Mouse (Mus musculus) megakaryocyte progenitor cell, adult 5-6 weeks (primary cell): Measurements from ENCODE around the gene Fam219b. TPM values are rescaled to one million over a fixed set of nuclear protein-coding genes. Genes with fewer than 3 reads are reported as not detected.

Experiments
- ATAC-seq: replicated peaks from 2 replicates; pipeline ENCODE4 v1.8.0; 2016; ENCODE audit warnings: mild to moderate bottlenecking, moderate TSS enrichment, inconsistent platforms; ENCODE audit not compliant: poor library complexity
- total RNA-seq, 2 experiments: library from RNA; stranded (forward) in 1 of 2; stranded (reverse) in 1 of 2; fragments of 157-497, 149-512 nt in 1 of 2; fragments of 200-1000 nt in 1 of 2; gene quantifications; 2 replicates each; pipeline versions ENCODE4 v1.2.3 to v1.2.4; 2015 to 2017

Fam219b gene
- total RNA-seq (2015) (4.5 and 6.9 TPM in 2 replicates), total RNA-seq (2017) (9.2 and 12.8 TPM in 2 replicates)

- ATAC-seq: peak; percentile 92
These were observed at the start of gene Fam219b for GRCm38 (mm10) chr9:57537044-57537727. Gene Fam219b, plus strand, starts transcription at chr9:57537528.

DNA sequence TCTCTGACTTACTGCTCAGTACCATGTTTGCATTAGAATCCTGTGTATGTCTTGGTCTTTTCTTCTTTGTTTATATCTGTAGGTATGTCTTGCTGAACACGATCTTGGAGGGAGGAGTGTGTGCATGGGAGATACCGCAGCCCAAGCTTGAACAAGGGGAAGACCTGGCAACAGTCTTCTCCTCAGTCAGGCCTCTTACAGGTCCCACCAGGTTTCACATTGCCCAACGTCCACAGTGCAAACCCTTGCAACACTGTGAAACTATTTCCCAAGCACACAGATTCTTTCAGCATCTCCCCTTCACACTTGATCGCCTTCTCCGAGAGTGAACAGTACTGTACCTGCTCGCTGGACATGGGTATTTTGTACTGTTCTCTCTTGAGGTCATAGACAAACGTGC is 49.5 kb upstream of the Fam219b start:
- 0 out of 2 replicates have a peak, but pooled peaks have one; percentile 37 for ATAC-seq

DNA sequence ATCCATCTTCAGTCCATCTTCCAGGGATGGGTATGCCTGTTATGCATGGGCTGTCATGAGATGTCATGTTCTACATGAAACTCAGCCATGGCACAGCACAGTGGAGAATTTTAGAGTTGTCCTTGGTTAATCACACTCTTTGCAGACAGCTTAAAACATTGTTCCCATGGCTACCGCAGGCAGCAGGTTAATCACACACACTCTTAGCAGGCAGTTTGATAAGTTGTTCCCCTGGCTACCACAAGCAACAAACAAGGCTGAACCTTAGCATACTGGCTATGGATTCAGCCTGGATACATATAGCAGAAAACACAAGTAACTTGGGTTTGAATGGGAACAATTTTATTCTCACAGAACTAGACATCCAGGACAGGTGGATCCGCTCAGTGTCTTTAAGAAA is 43.8 kb upstream of the Fam219b start:
- ATAC-seq: no peak

DNA sequence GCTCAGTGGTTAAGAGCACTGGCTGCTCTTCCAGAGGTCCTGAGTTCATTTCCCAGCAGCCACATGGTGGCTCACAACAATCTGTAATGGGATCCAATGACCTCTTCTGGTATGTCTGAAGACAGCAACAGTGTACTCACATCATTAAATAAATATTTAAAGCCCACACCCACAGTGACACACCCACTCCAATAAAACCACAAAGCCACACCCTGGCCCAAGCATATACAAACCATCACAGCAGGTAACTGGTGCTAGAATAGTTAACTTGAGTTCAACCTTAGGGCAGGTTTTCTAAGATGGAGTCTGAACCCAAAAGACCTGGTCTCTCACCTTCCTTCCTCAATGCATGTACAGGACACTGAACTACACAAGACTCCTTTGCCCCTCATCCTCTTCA is 42.4 kb upstream of the Fam219b start:
- no peak for ATAC-seq

DNA sequence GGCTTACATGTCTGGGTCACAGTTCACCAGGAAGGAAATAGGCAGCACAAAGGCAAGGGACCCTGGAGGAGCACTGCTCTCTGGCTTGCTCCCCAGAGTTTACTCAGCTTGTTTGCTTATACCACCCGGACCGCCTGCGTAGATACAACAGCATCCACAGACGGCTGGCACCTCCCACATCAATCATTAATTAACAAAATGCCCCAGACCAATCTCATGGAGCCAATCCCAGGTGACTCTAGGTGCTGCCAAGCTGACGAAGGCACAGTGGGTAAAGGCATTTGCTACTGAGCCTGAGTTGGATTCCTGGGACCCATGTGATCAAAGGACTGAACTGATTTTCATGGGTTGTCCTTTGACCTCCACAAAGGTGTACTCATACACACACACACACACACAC is 40.1 kb upstream of the Fam219b start:
- no peak for ATAC-seq

DNA sequence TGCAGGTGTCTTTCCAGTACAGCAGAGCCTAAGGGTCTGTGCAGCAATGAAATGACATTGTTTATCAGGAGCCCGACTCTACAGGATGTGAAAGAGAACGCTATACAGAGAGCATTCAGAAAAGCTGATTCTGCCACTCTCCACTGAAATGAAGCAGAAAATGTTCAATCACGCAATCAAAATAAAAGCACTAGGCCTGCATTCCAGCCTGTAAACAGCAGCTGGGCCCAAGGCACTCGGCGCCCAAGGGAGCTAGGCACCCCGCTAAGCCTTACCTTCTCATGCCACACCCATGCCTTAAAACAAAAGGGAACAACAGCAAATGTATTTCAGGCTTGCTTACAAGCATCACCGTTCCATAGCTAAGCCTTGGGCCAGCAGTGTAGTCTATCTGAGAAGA is 38.8 kb upstream of the Fam219b start:
- no peak for ATAC-seq

DNA sequence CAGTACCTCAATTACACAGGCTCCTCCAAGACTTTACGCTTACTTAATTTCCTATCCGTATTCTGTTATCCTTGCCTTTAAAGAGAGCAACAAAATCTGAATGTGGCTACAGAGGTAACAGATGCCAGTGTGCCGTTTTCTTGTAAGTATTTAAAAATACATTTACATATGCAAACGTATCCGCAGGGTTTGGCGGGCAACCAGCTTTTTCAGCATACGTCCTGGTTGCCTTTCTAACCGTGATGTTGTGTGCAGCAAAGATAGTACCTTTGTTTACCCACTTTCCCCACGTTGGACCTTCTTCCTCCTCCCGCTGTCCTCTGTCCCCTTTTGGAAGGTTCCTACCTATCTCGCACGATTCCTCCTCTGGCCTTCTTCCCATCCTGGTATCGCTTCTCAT is 35.9 kb upstream of the Fam219b start:
- no peak for ATAC-seq

DNA sequence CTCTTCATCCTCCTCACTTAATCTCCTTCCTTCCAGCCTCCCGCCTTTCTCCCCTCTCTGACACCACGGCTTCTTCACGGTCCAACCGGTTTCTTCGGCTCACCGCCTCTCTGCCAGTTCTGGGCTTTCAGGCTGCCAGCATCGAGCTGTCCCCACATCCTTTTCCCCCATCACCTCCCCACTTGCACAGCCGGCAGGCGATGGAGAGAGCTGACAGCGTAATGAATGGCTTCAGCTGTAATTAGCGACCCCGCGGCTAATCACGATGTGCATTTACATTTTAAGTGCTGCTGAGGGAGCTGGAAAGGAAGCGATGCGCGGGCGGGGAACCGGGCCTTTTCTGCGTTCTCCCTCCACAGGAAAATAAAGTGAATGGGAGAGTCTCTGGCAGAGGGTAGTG is 35.5 kb upstream of the Fam219b start:
- no peak for ATAC-seq

GRCm38 (mm10) chr9:57502911-57503621 is 34.3 kb upstream of the Fam219b start:
- no peak for ATAC-seq

DNA sequence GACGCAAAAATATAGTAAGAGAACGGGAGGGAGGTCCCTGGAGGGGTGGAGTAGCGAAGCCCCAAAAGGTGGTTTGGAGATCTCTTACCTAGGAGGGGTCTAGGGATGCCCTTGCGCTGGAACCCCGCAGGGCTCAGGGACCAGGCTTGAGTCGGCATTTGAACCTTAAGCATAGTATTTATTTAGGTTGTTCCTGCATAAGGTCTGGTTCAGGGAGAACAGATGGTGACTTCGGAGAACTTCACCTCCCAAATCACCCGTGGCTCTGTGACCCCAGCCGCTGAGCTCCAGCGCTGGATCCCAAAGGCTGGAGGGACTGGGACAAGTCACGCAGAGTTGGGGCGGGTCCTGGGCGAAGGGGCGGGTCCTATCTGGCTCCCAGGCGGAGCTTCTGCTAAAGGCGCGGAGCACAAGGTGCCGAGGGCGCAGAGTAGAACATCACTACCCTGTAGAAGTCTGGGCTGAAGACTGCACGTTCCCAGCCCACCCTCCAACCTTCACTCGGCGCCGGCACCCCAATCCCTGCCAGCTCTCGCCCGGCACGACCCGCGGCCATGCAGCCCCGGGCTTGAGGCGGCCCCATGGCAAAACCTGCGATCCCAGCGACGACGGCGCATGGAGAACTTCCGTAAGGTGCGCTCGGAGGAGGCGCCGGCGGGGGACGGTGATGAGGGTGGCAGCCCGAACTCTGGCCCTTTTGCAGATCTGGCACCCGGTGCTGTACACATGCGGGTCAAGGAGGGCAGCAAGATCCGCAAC is 33.5 kb upstream of the Fam219b start, which contains the start of gene Rpp25:
TSS of gene Rpp25 (plus strand) at position 405 of the 759 bp plus-strand sequence.
- no peak for ATAC-seq

DNA sequence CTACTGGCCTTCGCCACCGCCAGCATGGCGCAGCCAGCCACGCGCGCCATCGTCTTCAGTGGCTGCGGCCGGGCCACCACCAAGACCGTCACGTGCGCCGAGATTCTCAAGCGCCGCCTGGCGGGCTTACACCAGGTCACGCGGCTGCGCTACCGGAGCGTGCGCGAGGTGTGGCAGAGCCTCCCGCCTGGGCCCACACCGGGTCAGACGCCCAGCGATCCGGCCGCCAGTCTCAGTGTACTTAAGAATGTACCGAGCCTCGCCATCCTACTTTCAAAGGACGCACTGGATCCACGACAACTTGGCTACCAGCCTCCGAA is 33.0 kb upstream of the Fam219b start:
- peak; percentile 35; the same call in 1 of the 2 replicates for ATAC-seq

DNA sequence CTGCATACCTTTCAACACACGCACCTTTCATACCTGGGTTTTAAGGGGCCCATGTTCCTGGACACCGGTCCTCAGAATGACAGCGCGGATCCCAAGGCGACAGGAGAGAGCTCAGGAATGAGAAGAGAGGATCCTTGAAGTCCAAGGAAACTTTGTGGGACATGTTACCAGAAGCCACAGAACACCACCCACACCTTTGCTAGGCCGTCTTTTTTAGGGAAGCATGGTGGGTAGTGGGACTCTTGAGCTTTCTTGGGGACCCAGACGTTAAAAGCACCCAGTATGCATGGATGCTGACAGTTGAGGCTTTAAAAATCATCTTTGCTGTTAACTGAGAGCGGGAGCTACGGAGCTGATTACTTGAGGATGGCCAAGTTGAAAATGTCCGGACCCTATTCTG is 32.4 kb upstream of the Fam219b start:
- ATAC-seq: no peak

GRCm38 (mm10) chr9:57505700-57506099 is 31.6 kb upstream of the Fam219b start:
- ATAC-seq: peak; percentile 98

DNA sequence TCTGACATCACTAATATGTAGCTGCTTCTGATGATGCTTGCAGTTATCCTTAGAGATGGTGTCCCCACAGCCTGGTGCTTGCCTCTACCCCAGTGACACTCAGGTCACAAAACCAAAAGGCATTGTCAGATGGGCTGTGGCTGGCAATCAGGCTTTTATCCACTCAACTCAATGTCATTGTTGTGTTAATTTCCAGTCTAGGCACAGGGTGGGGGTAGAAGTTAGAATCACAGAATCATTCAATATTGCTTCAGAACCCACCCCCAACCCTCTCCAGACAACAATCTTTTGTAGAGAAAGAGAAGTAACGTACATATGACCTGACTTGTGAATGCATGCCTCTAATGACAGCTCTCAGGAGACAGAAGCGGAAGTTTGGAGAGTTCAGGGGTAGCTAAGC is 26.8 kb upstream of the Fam219b start:
- ATAC-seq: no peak

DNA sequence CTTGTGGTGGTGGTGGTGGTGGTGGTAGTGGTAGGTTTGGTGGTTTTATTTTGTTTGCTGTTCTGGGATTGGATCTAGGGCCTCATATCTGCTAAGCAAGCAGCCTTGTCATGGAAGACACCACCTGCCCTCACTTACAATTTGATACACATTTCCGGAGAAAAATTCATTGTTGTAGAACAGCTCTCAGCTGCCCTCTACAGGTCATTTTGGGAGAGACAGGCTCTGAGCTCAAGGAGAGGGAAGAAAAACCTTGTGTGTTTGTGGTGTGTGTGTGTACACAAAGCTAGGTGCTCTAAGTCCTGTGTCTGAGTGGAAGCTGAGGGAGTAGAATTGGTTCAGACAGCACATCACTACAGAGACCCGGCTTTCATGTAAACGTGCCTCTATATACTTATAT is 20.2 kb upstream of the Fam219b start:
- ATAC-seq: peak; percentile 63

GRCm38 (mm10) chr9:57520375-57521055 is 16.8 kb upstream of the Fam219b start:
- ATAC-seq: no peak

- peak; percentile 89 for ATAC-seq
These were observed 16.0 kb upstream of the Fam219b start, which contains the start of gene Cox5a for GRCm38 (mm10) chr9:57521056-57521911. Gene Cox5a, plus strand, starts transcription at chr9:57521274.

- ATAC-seq: no peak
These were observed 15.0 kb upstream of the Fam219b start for GRCm38 (mm10) chr9:57522114-57522860.

- no peak for ATAC-seq
These were observed 14.5 kb upstream of the Fam219b start for GRCm38 (mm10) chr9:57522861-57523246.
